Mouse (Mus musculus) lung, embryonic 14.5 days (tissue): ENCODE data around the gene Coq4. TPM values are rescaled to one million over a fixed set of nuclear protein-coding genes. Genes with fewer than 3 reads are reported as not detected.

Experiments used
- ATAC-seq: fragments of 200-750 bp; cut with Nextera tagmentation; 2 replicates; pipeline ENCODE4 v1.8.0; 2017; ENCODE audit warnings: mild to moderate bottlenecking, moderate TSS enrichment, moderate library complexity; ENCODE audit not compliant: insufficient read depth
- DNase-seq: peaks from one replicate; pipeline ENCODE4 v3.0.0-alpha.2; 2015
- H3K27ac ChIP-seq: fragments of 300-500 bp; sonication (generic); 2 replicates; pipeline ENCODE4 v1.5.1; 2014; ENCODE audit warnings: low read depth, mild to moderate bottlenecking, moderate library complexity
- H3K27me3 ChIP-seq: fragments of 300-500 bp; sonication (generic); 2 replicates; pipeline ENCODE4 v1.6.1; 2014; ENCODE audit warnings: low read length, control low read depth; ENCODE audit not compliant: insufficient read depth
- H3K36me3 ChIP-seq: fragments of 300-500 bp; sonication (generic); 2 replicates; pipeline ENCODE4 v1.6.1; 2014; ENCODE audit warnings: control low read depth; ENCODE audit not compliant: insufficient read depth
- H3K4me1 ChIP-seq: fragments of 300-500 bp; sonication (generic); 2 replicates; pipeline ENCODE4 v1.6.1; 2014; ENCODE audit warnings: antibody characterized with exemption, control low read depth; ENCODE audit not compliant: insufficient read depth
- H3K4me2 ChIP-seq: fragments of 300-500 bp; sonication (generic); 2 replicates; pipeline ENCODE4 v1.6.1; 2014; ENCODE audit warnings: mild to moderate bottlenecking
- H3K4me3 ChIP-seq: fragments of 300-500 bp; sonication (generic); 2 replicates; pipeline ENCODE4 v1.5.1; 2014; ENCODE audit warnings: low read depth, low read length
- H3K9ac ChIP-seq: fragments of 300-500 bp; sonication (generic); 2 replicates; pipeline ENCODE4 v1.6.1; 2014
- H3K9me3 ChIP-seq: fragments of 300-500 bp; sonication (generic); 2 replicates; pipeline ENCODE4 v1.6.1; 2016; ENCODE audit warnings: low read depth, low read length, control low read depth
- CTCF ChIP-seq: IDR thresholded peaks from 2 replicates; pipeline ENCODE4 v1.5.1; 2016; ENCODE audit warnings: antibody characterized with exemption, low read depth
- WGBS: fragments of 180-500 bp; shearing (Covaris S2); extraction: QIAGEN DNeasy Blood & Tissue Kit; methylation state at CpG from one replicate; pipeline ENCODE4 v1.1.7; 2014; 5-methylcytosine and 5-hydroxymethylcytosine counted together
- polyA plus RNA-seq: library from polyadenylated mRNA; unstranded; fragments of >200 nt; fragmentation: Nextera tagmentation; extraction: Ambion mirVana; gene quantifications from 2 replicates; pipeline ENCODE4 v1.2.1, GENCODE M21; 2014

The Coq4 gene
- polyA plus RNA-seq: 34.1 and 37.5 TPM in 2 replicates

DNA sequence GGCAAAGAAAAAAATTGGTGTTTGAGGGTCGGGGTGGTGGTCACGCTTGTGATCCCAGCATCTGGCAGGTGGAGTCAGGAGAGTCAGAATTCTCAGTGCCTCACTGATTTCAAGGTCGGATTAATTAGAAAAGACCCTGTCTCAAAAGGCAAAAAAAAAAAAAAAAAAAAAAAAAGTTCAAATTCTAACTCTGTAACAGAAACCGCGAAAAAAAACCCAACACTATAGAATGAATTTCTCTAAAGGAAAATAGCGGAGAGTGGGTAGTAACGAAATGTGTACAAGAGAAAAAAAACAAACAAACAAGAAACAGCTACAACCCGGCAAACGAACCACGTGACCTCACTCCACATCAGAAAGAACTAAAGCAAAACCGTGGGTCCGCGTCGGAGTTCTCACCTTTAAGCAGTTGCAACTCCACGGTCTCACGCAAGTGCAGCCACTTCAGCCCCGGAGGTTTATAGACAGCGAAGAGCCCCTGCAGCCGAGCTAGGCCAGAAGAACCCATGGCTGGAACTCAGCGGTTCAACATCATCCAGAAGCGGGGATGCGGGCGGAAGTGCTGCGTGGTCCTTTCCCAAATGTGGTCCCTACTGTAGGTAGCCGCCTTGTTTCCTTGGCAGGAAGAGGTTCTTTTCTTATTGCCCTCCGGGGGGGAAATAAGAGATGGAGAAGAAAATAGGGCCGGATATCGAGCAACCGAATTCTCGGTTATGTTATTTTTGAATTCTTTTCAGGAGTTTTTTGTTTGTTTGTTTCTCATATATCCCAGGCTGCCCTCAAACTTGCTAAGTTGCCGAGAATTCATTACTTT is at the start of gene Coq4:
Gene Coq4 (plus strand): TSS at position 390 of the 814 bp plus-strand sequence.
- Histone ChIP-seq H3K36me3 (peaks cover 55% of the 10 kb centered on the region), H3K4me2 (peak within 1 kb of the TSS; percentile 87), H3K9ac (peak within 1 kb of the TSS; percentile 74), H3K27me3 (no peaks in the 10 kb centered on the region), H3K27ac (peak within 1 kb of the TSS; percentile 64; the same call in 1 of the 2 replicates), H3K4me1 (no peaks in the 10 kb centered on the region; the same call in 1 of the 2 replicates), H3K4me3 (peak within 1 kb of the TSS; percentile 79), H3K9me3 (no peaks in the 10 kb centered on the region)
- ATAC-seq (peak; percentile 92), DNase-seq (peak; percentile 98)
- 2% methylated on average over 31 of the region's 31 CpGs for WGBS
- TF ChIP-seq CTCF: no peak

- no peaks in the 10 kb centered on the region for H3K9me3 ChIP-seq
- TF ChIP-seq CTCF: no peak
- no peak overlapping the region for H3K27ac ChIP-seq
- DNase-seq (no peak), ATAC-seq (no peak)
- no peaks in the 10 kb centered on the region for H3K27me3 ChIP-seq
- no peaks in the 10 kb centered on the region for H3K4me1 ChIP-seq
- no peak overlapping the region for H3K4me2 ChIP-seq
- no peak overlapping the region for H3K9ac ChIP-seq
- H3K4me3 ChIP-seq: no peak overlapping the region
- peaks cover 60% of the 10 kb centered on the region for H3K36me3 ChIP-seq
- WGBS: 44% methylated on average over 4 of the region's 4 CpGs
Measured at GRCm38 (mm10) chr2:29738799-29739198, 48.5 kb upstream of the Coq4 start.

GRCm38 (mm10) chr2:29739368-29739767 is 47.9 kb upstream of the Coq4 start:
- ATAC-seq: no peak
- no peak overlapping the region for H3K27ac ChIP-seq
- no peak overlapping the region for H3K9ac ChIP-seq
- peaks cover 54% of the 10 kb centered on the region for H3K36me3 ChIP-seq
- H3K4me1 ChIP-seq: no peaks in the 10 kb centered on the region
- H3K27me3 ChIP-seq: no peaks in the 10 kb centered on the region
- no peaks in the 10 kb centered on the region for H3K9me3 ChIP-seq
- H3K4me2 ChIP-seq: no peak overlapping the region
- no peak for TF ChIP-seq CTCF
- H3K4me3 ChIP-seq: no peak overlapping the region
- WGBS: 32% methylated on average over 5 of the region's 5 CpGs
- peak; percentile 28 for DNase-seq

- Histone ChIP-seq H3K4me1 (no peaks in the 10 kb centered on the region), H3K27ac (no peak overlapping the region), H3K27me3 (peaks cover 7% of the 10 kb centered on the region; the same call in 1 of the 2 replicates), H3K9ac (no peak overlapping the region), H3K4me3 (no peak overlapping the region), H3K4me2 (no peak overlapping the region), H3K9me3 (no peaks in the 10 kb centered on the region), H3K36me3 (peaks cover 37% of the 10 kb centered on the region)
- ATAC-seq (no peak), DNase-seq (no peak)
- no peak for TF ChIP-seq CTCF
- 94% methylated on average over 6 of the region's 6 CpGs for WGBS
Measured at GRCm38 (mm10) chr2:29741207-29741606, 46.1 kb upstream of the Coq4 start.

DNA sequence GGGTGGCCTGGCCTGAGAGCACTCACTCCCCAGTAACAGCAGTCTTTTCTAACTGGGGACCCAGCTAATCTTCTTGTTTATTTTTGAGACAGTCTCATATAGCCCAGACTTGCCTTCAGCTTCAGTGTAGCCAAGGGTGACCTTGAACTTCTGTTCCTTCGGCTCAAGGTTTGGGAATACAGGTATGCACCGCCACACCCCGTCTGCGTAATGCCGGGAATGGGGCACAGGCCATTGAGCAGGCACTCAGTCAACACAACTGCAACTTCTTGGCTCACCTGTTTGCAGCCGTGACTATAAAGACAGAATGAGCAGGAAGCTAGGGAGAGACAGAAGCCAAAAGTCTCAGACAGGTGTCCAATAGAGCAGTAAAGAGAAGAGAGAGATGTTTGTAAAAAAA is 43.0 kb upstream of the Coq4 start:
- Histone ChIP-seq H3K27me3 (peaks cover 32% of the 10 kb centered on the region), H3K4me2 (no peak overlapping the region), H3K4me3 (no peak overlapping the region), H3K9me3 (no peaks in the 10 kb centered on the region), H3K9ac (no peak overlapping the region), H3K27ac (no peak overlapping the region), H3K36me3 (peaks cover 12% of the 10 kb centered on the region; the same call in 1 of the 2 replicates), H3K4me1 (0 out of 2 replicates have a peak, but pooled peaks cover 3% of the 10 kb centered on the region)
- ATAC-seq (no peak), DNase-seq (no peak)
- 83% methylated on average over 6 of the region's 6 CpGs for WGBS
- no peak for TF ChIP-seq CTCF

DNA sequence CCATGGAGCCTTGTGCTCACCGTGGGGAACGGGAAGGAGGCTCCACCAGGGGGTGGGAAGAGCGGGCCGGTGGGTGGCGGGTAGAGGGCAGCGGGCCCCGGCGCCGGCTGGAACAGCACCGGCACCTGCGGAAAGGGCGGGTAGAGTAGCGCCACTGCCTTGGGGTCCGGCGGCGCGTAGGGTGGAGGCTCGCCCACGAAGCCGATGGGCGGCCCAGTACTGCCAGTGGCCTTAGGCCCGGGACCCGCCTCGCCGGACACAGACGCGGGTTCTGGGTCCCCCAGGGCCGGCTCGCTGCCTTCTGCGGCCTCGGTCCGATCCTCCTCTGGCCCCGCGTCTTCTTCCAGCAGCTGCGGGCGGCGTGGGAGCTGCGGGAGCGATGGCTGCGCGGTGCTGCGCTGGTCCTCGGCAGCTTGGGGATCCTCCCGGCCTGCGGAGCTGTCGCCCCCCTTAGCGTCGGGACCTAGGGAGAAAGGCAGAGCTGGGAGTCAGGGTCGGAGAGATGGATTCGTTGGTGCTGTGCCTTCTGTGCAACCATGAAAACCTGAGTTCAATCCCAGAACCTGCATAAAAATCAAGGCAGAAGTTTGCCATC is 40.0 kb upstream of the Coq4 start:
- H3K27me3 ChIP-seq: peaks cover 60% of the 10 kb centered on the region
- H3K4me3 ChIP-seq: peak overlapping the region; percentile 23
- ATAC-seq (no peak), DNase-seq (no peak)
- H3K9ac ChIP-seq: peak overlapping the region; percentile 36
- peak overlapping the region; percentile 59 for H3K4me2 ChIP-seq
- no peak overlapping the region for H3K27ac ChIP-seq
- H3K4me1 ChIP-seq: 0 out of 2 replicates have a peak, but pooled peaks cover 3% of the 10 kb centered on the region
- 7% methylated on average over 47 of the region's 50 CpGs for WGBS
- TF ChIP-seq CTCF: no peak
- H3K9me3 ChIP-seq: no peaks in the 10 kb centered on the region
- H3K36me3 ChIP-seq: no peaks in the 10 kb centered on the region

GRCm38 (mm10) chr2:29747852-29748251 is 39.4 kb upstream of the Coq4 start:
- Histone ChIP-seq H3K4me2 (no peak overlapping the region), H3K4me3 (no peak overlapping the region), H3K4me1 (0 out of 2 replicates have a peak, but pooled peaks cover 3% of the 10 kb centered on the region), H3K36me3 (no peaks in the 10 kb centered on the region), H3K9ac (no peak overlapping the region), H3K27me3 (peaks cover 64% of the 10 kb centered on the region), H3K9me3 (no peaks in the 10 kb centered on the region), H3K27ac (no peak overlapping the region)
- peak; percentile 43 for TF ChIP-seq CTCF
- WGBS: 65% methylated on average over 5 of the region's 5 CpGs
- ATAC-seq (no peak), DNase-seq (peak; percentile 52)
